Mouse (Mus musculus) intestine, embryonic 14.5 days (tissue): ENCODE data around the gene Treml1. TPM values are rescaled to one million over a fixed set of nuclear protein-coding genes. Genes with fewer than 3 reads are reported as not detected.
"Not testable (repeated sequence)": the region's sequence is repeated elsewhere in the genome, so short reads cannot be mapped to it uniquely, and the experiment has no call there.

Source experiments
- ATAC-seq: fragments of 200-750 bp; cut with Nextera tagmentation; replicated peaks from 2 replicates; pipeline ENCODE4 v1.8.0; 2017; ENCODE audit warnings: low read depth, moderate number of reproducible peaks, moderate TSS enrichment, moderate library complexity; ENCODE audit not compliant: low FRiP score, low TSS enrichment
- DNase-seq: peaks from one replicate; pipeline ENCODE4 v3.0.0-alpha.2; 2018; ENCODE audit warnings: low spot score
- H3K27ac ChIP-seq: fragments of 300-500 bp; sonication (generic); 2 replicates; pipeline ENCODE4 v1.5.1; 2014; ENCODE audit warnings: low read depth, mild to moderate bottlenecking, control low read depth
- H3K27me3 ChIP-seq: fragments of 300-500 bp; sonication (generic); replicated peaks from 2 replicates; pipeline ENCODE4 v1.6.1; 2014; ENCODE audit warnings: low read length, control low read depth; ENCODE audit not compliant: control insufficient read depth, insufficient read depth
- H3K36me3 ChIP-seq: fragments of 300-500 bp; sonication (generic); 2 replicates; pipeline ENCODE4 v1.6.1; 2014; ENCODE audit warnings: low read length, control low read depth; ENCODE audit not compliant: control insufficient read depth, insufficient read depth
- H3K4me1 ChIP-seq: fragments of 300-500 bp; sonication (generic); replicated peaks from 2 replicates; pipeline ENCODE4 v1.6.1; 2014; ENCODE audit warnings: low read length, control low read depth, mixed read lengths; ENCODE audit not compliant: control insufficient read depth, insufficient read depth
- H3K4me2 ChIP-seq: fragments of 300-500 bp; sonication (generic); 2 replicates; pipeline ENCODE4 v1.6.1; 2014; ENCODE audit warnings: low read length
- H3K4me3 ChIP-seq: fragments of 300-500 bp; sonication (generic); 2 replicates; pipeline ENCODE4 v1.5.1; 2014; ENCODE audit warnings: low read depth, low read length, control low read depth, mixed read lengths
- H3K9ac ChIP-seq: fragments of 300-500 bp; sonication (generic); 2 replicates; pipeline ENCODE4 v1.6.1; 2014; ENCODE audit warnings: mild to moderate bottlenecking, low read length
- H3K9me3 ChIP-seq: fragments of 300-500 bp; sonication (generic); 2 replicates; pipeline ENCODE4 v1.6.1; 2016; ENCODE audit warnings: low read length, control low read depth; ENCODE audit not compliant: control insufficient read depth
- WGBS: fragments of 180-500 bp; shearing (Covaris S2); extraction: QIAGEN DNeasy Blood & Tissue Kit; methylation state at CpG from one replicate; pipeline ENCODE4 v1.1.7; 2014; 5-methylcytosine and 5-hydroxymethylcytosine counted together
- polyA plus RNA-seq: library from polyadenylated mRNA; unstranded; fragments of >200 nt; fragmentation: Nextera tagmentation; extraction: Ambion mirVana; gene quantifications from 2 replicates; pipeline ENCODE4 v1.2.1, GENCODE M21; 2014

Gene Treml1
- 0.24 and 0.91 TPM in 2 replicates for polyA plus RNA-seq

- no peak within 1 kb of the TSS for H3K9ac ChIP-seq
- H3K4me1 ChIP-seq: no peaks in the 10 kb centered on the region
- no peak within 1 kb of the TSS for H3K4me3 ChIP-seq
- 73% methylated on average over 7 of the region's 7 CpGs for WGBS
- H3K27me3 ChIP-seq: no peaks in the 10 kb centered on the region
- DNase-seq: no peak
- no peak within 1 kb of the TSS for H3K27ac ChIP-seq
- H3K4me2 ChIP-seq: no peak within 1 kb of the TSS
- H3K9me3 ChIP-seq: no peaks in the 10 kb centered on the region
- no peak for ATAC-seq
- H3K36me3 ChIP-seq: no peaks in the 10 kb centered on the region
These were observed at the start of gene Treml1 for GRCm38 (mm10) chr17:48359616-48360015. Gene Treml1 (plus strand): TSS chr17:48359916.

- H3K4me1 ChIP-seq: no peaks in the 10 kb centered on the region
- 55% methylated on average over 2 of the region's 2 CpGs for WGBS
- ATAC-seq: peak; percentile 60; the same call in 1 of the 2 replicates
These were observed 47.6 kb upstream of the Treml1 start for GRCm38 (mm10) chr17:48312124-48312523.

GRCm38 (mm10) chr17:48315905-48316579 is 43.7 kb upstream of the Treml1 start, which contains the start of gene B430306N03Rik:
Gene B430306N03Rik (plus strand): TSS chr17:48316141.
- not testable (repeated sequence) for H3K4me3 ChIP-seq, H3K36me3 ChIP-seq, H3K4me1 ChIP-seq, ATAC-seq, H3K9me3 ChIP-seq, H3K4me2 ChIP-seq, DNase-seq, H3K27ac ChIP-seq, H3K27me3 ChIP-seq, H3K9ac ChIP-seq
- 85% methylated on average over 3 of the region's 3 CpGs for WGBS

More at GRCm38 (mm10) chr17:48312124-48312523, 47.6 kb upstream of the Treml1 start:
- H3K4me2 ChIP-seq: no peak overlapping the region
- DNase-seq: no peak
- no peaks in the 10 kb centered on the region for H3K27me3 ChIP-seq
- H3K36me3 ChIP-seq: no peaks in the 10 kb centered on the region
- no peak overlapping the region for H3K4me3 ChIP-seq
- no peak overlapping the region for H3K9ac ChIP-seq
- H3K9me3 ChIP-seq: no peaks in the 10 kb centered on the region
- H3K27ac ChIP-seq: no peak overlapping the region

- DNase-seq (no peak), ATAC-seq (no peak)
- H3K27me3 ChIP-seq: no peaks in the 10 kb centered on the region
- H3K4me1 ChIP-seq: no peaks in the 10 kb centered on the region
- no peaks in the 10 kb centered on the region for H3K9me3 ChIP-seq
- no peak overlapping the region for H3K4me3 ChIP-seq
- H3K4me2 ChIP-seq: no peak overlapping the region
- no peak overlapping the region for H3K9ac ChIP-seq
- no peak overlapping the region for H3K27ac ChIP-seq
- no peaks in the 10 kb centered on the region for H3K36me3 ChIP-seq
- WGBS: 96% methylated on average over 1 of the region's 1 CpGs
These were observed 41.0 kb upstream of the Treml1 start for GRCm38 (mm10) chr17:48318686-48319085.

GRCm38 (mm10) chr17:48321279-48321678 is 38.4 kb upstream of the Treml1 start:
- WGBS: 73% methylated on average over 2 of the region's 2 CpGs
- no peak overlapping the region for H3K9ac ChIP-seq
- H3K9me3 ChIP-seq: no peaks in the 10 kb centered on the region
- H3K27ac ChIP-seq: no peak overlapping the region
- no peaks in the 10 kb centered on the region for H3K4me1 ChIP-seq
- no peak overlapping the region for H3K4me3 ChIP-seq
- no peak overlapping the region for H3K4me2 ChIP-seq
- H3K27me3 ChIP-seq: no peaks in the 10 kb centered on the region
- no peak for DNase-seq
- no peak for ATAC-seq
- no peaks in the 10 kb centered on the region for H3K36me3 ChIP-seq

- no peak overlapping the region for H3K4me3 ChIP-seq
- 82% methylated on average over 3 of the region's 3 CpGs for WGBS
- H3K9ac ChIP-seq: no peak overlapping the region
- H3K4me1 ChIP-seq: no peaks in the 10 kb centered on the region
- H3K9me3 ChIP-seq: no peaks in the 10 kb centered on the region
- no peak overlapping the region for H3K27ac ChIP-seq
- no peaks in the 10 kb centered on the region for H3K27me3 ChIP-seq
- ATAC-seq: no peak
- no peak overlapping the region for H3K4me2 ChIP-seq
- no peaks in the 10 kb centered on the region for H3K36me3 ChIP-seq
- no peak for DNase-seq
These were observed 36.5 kb upstream of the Treml1 start for GRCm38 (mm10) chr17:48323236-48323635.

- Histone ChIP-seq H3K4me1 (no peaks in the 10 kb centered on the region), H3K4me2 (no peak overlapping the region), H3K9me3 (no peaks in the 10 kb centered on the region), H3K9ac (no peak overlapping the region), H3K36me3 (no peaks in the 10 kb centered on the region), H3K27ac (no peak overlapping the region), H3K4me3 (no peak overlapping the region), H3K27me3 (no peaks in the 10 kb centered on the region)
- 89% methylated on average over 5 of the region's 5 CpGs for WGBS
- no peak for DNase-seq
- no peak for ATAC-seq
These were observed 35.5 kb upstream of the Treml1 start for GRCm38 (mm10) chr17:48324258-48324657.

GRCm38 (mm10) chr17:48325093-48325492 is 34.6 kb upstream of the Treml1 start:
- Histone ChIP-seq H3K9me3 (no peaks in the 10 kb centered on the region), H3K27ac (no peak overlapping the region), H3K9ac (no peak overlapping the region), H3K4me3 (no peak overlapping the region), H3K36me3 (no peaks in the 10 kb centered on the region), H3K27me3 (no peaks in the 10 kb centered on the region), H3K4me2 (no peak overlapping the region), H3K4me1 (no peaks in the 10 kb centered on the region)
- ATAC-seq (no peak), DNase-seq (no peak)
- 96% methylated on average over 6 of the region's 6 CpGs for WGBS

GRCm38 (mm10) chr17:48325638-48326037 is 34.1 kb upstream of the Treml1 start:
- no peaks in the 10 kb centered on the region for H3K27me3 ChIP-seq
- H3K4me3 ChIP-seq: no peak overlapping the region
- no peak for ATAC-seq

More at GRCm38 (mm10) chr17:48325638-48326037, 34.1 kb upstream of the Treml1 start:
- WGBS: 83% methylated on average over 11 of the region's 11 CpGs
- DNase-seq: no peak
- Histone ChIP-seq H3K9ac (no peak overlapping the region), H3K9me3 (no peaks in the 10 kb centered on the region), H3K36me3 (no peaks in the 10 kb centered on the region), H3K4me1 (no peaks in the 10 kb centered on the region), H3K4me2 (no peak overlapping the region), H3K27ac (no peak overlapping the region)
